Mouse (Mus musculus): ENCODE results near the gene Cdk19.
"Not testable (repeated sequence)": the region's sequence is repeated elsewhere in the genome, so short reads cannot be mapped to it uniquely, and the experiment has no call there.

Gene Cdk19

GRCm38 (mm10) chr10:40523312-40523975 lies 184.1 kb downstream of the Cdk19 start:
- no peak for DNase-seq (ENCODE audit: low spot score)

GRCm38 (mm10) chr10:40524032-40524806 lies 184.9 kb downstream of the Cdk19 start:
- DNase-seq (ENCODE audit: low spot score) = no peak

GRCm38 (mm10) chr10:40524991-40525390 lies 185.6 kb downstream of the Cdk19 start:
- peak; percentile 52 for DNase-seq (ENCODE audit: low spot score)

- no peak for DNase-seq (ENCODE audit: low spot score)
These were observed 186.3 kb downstream of the Cdk19 start for GRCm38 (mm10) chr10:40525616-40526155.

GRCm38 (mm10) chr10:40526301-40526761 lies 187.0 kb downstream of the Cdk19 start:
- DNase-seq (ENCODE audit: low spot score) = no peak

GRCm38 (mm10) chr10:40526986-40527385 lies 187.6 kb downstream of the Cdk19 start:
- no peak for DNase-seq (ENCODE audit: low spot score)

- DNase-seq (ENCODE audit: low spot score) = no peak
These were observed 188.2 kb downstream of the Cdk19 start for GRCm38 (mm10) chr10:40527573-40527972.

GRCm38 (mm10) chr10:40528668-40529067 lies 189.3 kb downstream of the Cdk19 start:
- no peak for DNase-seq (ENCODE audit: low spot score)

- no peak for DNase-seq (ENCODE audit: low spot score)
These were observed 190.3 kb downstream of the Cdk19 start for GRCm38 (mm10) chr10:40529617-40530016.

- no peak for DNase-seq (ENCODE audit: low spot score)
These were observed 191.3 kb downstream of the Cdk19 start for GRCm38 (mm10) chr10:40530661-40531060.

GRCm38 (mm10) chr10:40532586-40532985 lies 193.2 kb downstream of the Cdk19 start:
- not testable (repeated sequence) for DNase-seq (ENCODE audit: low spot score)
